Mouse (Mus musculus): ENCODE measurements at regions not wholly inside any gene's neighbourhood (a gene's known extent, or its start where the extent isn't known, plus 50 kb on each side); places are given as distances from the start of the nearest gene placed in this dataset.

GRCm38 (mm10) chr4:12560015-12560414 lies 388.2 kb upstream of the Fam92a start:
- no peak for TF ChIP-seq GATA1 (IDR thresholded peaks at IDR 0.05; ENCODE audit: borderline replicate concordance, low read length)
- no peak for TF ChIP-seq FLI1 (IDR thresholded peaks at IDR 0.05; ENCODE audit: low read length)

Measured in megakaryocyte, embryonic 14.5 days (primary cell).